Mouse (Mus musculus) brain, embryonic 14.5 days (tissue): ENCODE measurements around the gene Stard7.

Experiments
- CTCF ChIP-seq: fragments of 200-500 bp; IDR thresholded peaks from 2 replicates; pipeline ENCODE4 v1.5.1; 2012; ENCODE audit warnings: inconsistent platforms, mild to moderate bottlenecking, moderate library complexity, borderline replicate concordance; ENCODE audit not compliant: insufficient read depth, insufficient read length; ENCODE audit errors: extremely low read depth
- POLR2A ChIP-seq: fragments of 200-500 bp; IDR thresholded peaks from 2 replicates; pipeline ENCODE4 v1.6.1; 2012; ENCODE audit warnings: mild to moderate bottlenecking, inconsistent platforms, borderline replicate concordance; ENCODE audit not compliant: poor library complexity, insufficient read depth, insufficient read length, severe bottlenecking; ENCODE audit errors: extremely low read depth

DNA sequence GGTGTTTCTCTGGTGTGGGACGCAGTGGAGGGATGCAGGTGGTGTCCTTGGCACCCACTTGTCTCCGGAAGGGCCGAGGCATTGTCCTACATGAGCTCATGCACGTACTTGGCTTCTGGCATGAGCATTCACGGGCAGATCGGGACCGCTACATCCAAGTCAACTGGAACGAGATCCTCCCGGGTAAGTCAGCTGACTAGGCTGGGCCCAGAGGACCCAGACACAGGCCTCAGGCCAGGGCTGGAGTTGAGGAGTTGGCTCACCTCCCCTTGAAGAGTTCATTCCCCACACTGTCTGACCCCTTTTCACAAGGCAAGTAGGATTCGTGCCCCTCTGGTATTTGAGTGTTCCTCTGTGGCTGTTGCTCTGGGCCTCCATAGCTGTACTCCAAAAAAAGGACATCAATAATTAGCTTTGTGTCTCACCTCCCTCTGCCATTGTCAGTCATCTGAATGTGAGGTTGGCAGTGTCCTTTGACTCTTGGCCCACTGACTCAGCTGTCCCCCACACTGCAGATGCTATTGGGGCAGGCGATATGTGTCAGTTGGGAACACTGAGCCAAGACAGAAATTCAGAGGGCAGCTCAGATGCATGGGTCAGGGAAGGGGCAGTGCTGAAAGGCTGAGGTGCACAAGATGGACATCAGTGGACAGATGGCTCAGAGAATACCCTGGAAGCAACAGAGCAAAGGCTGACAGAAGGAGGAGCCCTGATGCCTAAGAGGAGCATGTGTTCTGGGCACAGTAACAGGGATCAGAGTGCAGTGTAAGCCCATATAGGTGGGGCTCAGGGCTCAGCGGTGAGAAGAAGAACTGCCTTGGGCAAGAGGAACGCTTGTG is 77.3 kb downstream of the Stard7 start:
- no peak for TF ChIP-seq CTCF
- TF ChIP-seq POLR2A: no peak
